Mouse (Mus musculus): ENCODE measurements around the gene Rpl6. TPM values are rescaled to one million over a fixed set of nuclear protein-coding genes. Genes with fewer than 3 reads are reported as not detected.

Gene Rpl6
- 2,022 and 2,082 TPM in 2 replicates for polyA plus RNA-seq (2011; ENCODE audit: insufficient read depth, insufficient read length, low read depth, missing spikeins)

DNA sequence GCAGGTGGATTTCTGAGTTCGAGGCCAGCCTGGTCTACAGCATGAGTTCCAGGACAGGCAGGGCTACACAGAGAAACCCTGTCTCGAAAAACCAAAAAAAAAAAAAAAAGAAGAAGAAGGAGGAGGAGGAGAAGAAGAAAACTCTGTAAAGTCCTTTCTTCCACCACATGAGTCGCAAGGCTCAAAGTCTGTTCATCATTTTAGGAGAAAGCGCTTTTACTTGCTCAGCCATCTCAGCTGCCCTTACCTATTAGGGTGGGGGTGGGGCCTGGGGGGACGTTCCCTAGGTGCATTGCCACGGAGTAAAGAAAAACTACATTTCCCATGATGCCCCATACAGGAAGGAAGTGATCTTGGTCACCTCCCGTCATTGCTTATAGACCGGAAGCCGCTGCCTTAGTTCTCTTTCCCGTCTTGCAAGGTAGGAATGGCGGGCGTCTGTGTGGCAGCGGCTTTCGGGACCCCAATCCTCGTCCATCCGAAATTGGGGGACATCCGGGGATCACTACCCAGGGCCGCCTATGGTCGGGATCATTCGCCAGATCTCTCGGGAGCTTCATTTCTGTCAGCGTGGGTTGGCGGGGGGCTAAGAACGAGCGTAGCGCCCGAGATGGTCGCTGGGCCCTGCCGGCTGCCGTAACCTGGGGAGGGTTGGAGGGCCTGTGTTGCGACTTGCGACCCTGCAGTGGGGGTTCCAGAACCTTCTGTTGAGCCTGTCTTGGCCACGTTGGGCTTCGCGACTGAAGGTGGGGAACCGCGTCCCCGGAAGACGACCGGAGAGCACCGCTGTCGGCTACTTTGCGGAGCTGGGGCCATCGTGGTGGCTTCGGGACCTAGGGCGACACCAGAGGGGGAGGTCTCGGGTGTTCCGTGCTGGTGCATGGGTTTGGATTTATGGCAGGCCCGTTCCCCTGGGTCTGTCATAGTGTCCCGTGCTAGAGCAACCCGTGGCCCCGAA lies at the start of gene Rpl6:
TSS of gene Rpl6 (plus strand) at position 350 of the 958 bp plus-strand sequence.
- peaks cover 44% of the 10 kb centered on the region for H3K36me3 ChIP-seq (ENCODE audit: control insufficient read depth, insufficient read depth, low read length, poor library complexity, severe bottlenecking)
- H3K27me3 ChIP-seq (ENCODE audit: control insufficient read depth, insufficient read depth, low read length, poor library complexity, severe bottlenecking): no peaks in the 10 kb centered on the region
- H3K9me3 ChIP-seq (replicated peaks; ENCODE audit: control insufficient read depth, insufficient read depth, low read length, poor library complexity, severe bottlenecking): no peaks in the 10 kb centered on the region
- H3K9ac ChIP-seq (ENCODE audit: low read depth, poor library complexity, severe bottlenecking): peak within 1 kb of the TSS; percentile 86
- peak within 1 kb of the TSS; percentile 8 for H3K27ac ChIP-seq (ENCODE audit: insufficient read depth, low read length)
- no peaks in the 10 kb centered on the region for H3K4me1 ChIP-seq (ENCODE audit: control insufficient read depth, insufficient read depth, low read length)
- TF ChIP-seq CTCF (IDR thresholded peaks at IDR 0.05; ENCODE audit: low read depth, low read length): no peak
- TF ChIP-seq EP300 (IDR thresholded peaks at IDR 0.05; ENCODE audit: insufficient read depth, low read depth, low read length): no peak
- TF ChIP-seq POLR2A (IDR thresholded peaks at IDR 0.05; ENCODE audit: insufficient read depth, low read length): peak; percentile 58
- peak within 1 kb of the TSS; percentile 91 for H3K4me3 ChIP-seq (ENCODE audit: low read depth, low read length)

DNA sequence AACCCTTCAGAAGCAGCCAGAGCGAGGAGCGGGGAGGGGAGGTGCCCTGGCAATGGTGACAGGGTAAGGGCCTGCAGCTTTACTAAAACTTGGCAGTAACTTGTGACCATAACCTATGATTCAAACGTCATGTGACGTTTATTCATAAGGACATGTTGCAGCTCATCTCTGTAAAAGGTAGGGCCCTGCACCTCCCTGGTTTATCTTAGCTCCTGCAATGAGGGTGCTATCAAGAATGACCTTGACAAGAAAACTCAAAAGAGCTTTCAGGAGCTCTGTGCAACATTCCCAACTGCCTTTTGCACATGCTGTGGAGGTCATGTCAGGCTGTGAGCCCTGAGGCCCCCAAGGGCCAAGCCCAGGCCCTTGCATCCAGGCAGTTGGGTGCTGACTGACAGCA lies 48.2 kb upstream of the Rpl6 start:
- peaks cover 15% of the 10 kb centered on the region for H3K36me3 ChIP-seq (ENCODE audit: control insufficient read depth, insufficient read depth, low read length, poor library complexity, severe bottlenecking)

DNA sequence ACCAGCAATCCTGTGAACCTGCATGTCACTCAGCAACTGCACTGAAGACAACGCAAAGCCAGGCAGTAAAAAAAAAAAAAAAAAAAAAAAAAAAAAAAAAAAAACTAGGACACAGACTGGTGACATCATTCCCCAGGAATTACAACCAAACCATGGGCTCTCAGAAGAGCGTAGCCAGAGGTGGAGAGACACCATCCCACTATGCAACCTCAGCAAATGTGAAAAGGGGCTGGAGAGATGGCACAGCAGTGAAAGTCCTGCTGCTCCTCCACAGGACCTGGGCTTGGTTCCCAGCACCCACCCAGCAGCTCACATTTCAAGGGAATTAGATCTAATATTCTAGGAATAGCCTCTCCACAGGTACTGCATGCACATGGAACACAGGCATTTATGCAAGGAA lies 47.3 kb upstream of the Rpl6 start:
- H3K4me1 ChIP-seq (ENCODE audit: control insufficient read depth, insufficient read depth, low read length): no peaks in the 10 kb centered on the region
- H3K9me3 ChIP-seq (replicated peaks; ENCODE audit: control insufficient read depth, insufficient read depth, low read length, poor library complexity, severe bottlenecking): no peaks in the 10 kb centered on the region
- no peak overlapping the region for H3K27ac ChIP-seq (ENCODE audit: insufficient read depth, low read length)
- TF ChIP-seq POLR2A (IDR thresholded peaks at IDR 0.05; ENCODE audit: insufficient read depth, low read length) (no peak), CTCF (IDR thresholded peaks at IDR 0.05; ENCODE audit: low read depth, low read length) (no peak), EP300 (IDR thresholded peaks at IDR 0.05; ENCODE audit: insufficient read depth, low read depth, low read length) (no peak)
- no peak overlapping the region for H3K4me3 ChIP-seq (ENCODE audit: low read depth, low read length)
- H3K9ac ChIP-seq (ENCODE audit: low read depth, poor library complexity, severe bottlenecking): no peak overlapping the region
- H3K36me3 ChIP-seq (ENCODE audit: control insufficient read depth, insufficient read depth, low read length, poor library complexity, severe bottlenecking): peaks cover 12% of the 10 kb centered on the region
- no peaks in the 10 kb centered on the region for H3K27me3 ChIP-seq (ENCODE audit: control insufficient read depth, insufficient read depth, low read length, poor library complexity, severe bottlenecking)

More for the DNA sequence above, 48.2 kb upstream of the Rpl6 start:
- Histone ChIP-seq H3K4me1 (ENCODE audit: control insufficient read depth, insufficient read depth, low read length) (no peaks in the 10 kb centered on the region), H3K4me3 (ENCODE audit: low read depth, low read length) (no peak overlapping the region), H3K27ac (ENCODE audit: insufficient read depth, low read length) (no peak overlapping the region), H3K27me3 (ENCODE audit: control insufficient read depth, insufficient read depth, low read length, poor library complexity, severe bottlenecking) (no peaks in the 10 kb centered on the region), H3K9me3 (replicated peaks; ENCODE audit: control insufficient read depth, insufficient read depth, low read length, poor library complexity, severe bottlenecking) (no peaks in the 10 kb centered on the region), H3K9ac (ENCODE audit: low read depth, poor library complexity, severe bottlenecking) (no peak overlapping the region)
- TF ChIP-seq CTCF (IDR thresholded peaks at IDR 0.05; ENCODE audit: low read depth, low read length): no peak
- no peak for TF ChIP-seq POLR2A (IDR thresholded peaks at IDR 0.05; ENCODE audit: insufficient read depth, low read length)
- no peak for TF ChIP-seq EP300 (IDR thresholded peaks at IDR 0.05; ENCODE audit: insufficient read depth, low read depth, low read length)

DNA sequence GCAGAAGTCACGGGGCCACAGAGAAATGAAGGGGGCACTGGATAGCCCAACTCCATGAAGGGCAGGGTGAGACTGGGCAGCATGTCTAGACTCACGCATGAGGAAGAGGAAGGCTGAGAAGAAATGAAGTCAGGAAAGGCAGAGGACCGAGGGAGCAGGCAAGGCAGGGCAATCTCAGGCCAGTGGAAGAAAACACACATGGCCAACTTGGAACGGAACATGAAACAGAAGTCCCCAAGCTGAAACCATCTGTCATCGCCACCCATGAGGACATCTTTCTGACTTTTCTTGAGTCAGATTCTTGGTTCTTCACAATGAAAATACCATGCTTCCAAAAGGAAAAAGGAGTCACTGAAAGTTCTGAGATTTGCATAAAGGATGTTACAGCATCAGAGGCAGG lies 46.8 kb upstream of the Rpl6 start:
- H3K36me3 ChIP-seq (ENCODE audit: control insufficient read depth, insufficient read depth, low read length, poor library complexity, severe bottlenecking): peaks cover 12% of the 10 kb centered on the region

DNA sequence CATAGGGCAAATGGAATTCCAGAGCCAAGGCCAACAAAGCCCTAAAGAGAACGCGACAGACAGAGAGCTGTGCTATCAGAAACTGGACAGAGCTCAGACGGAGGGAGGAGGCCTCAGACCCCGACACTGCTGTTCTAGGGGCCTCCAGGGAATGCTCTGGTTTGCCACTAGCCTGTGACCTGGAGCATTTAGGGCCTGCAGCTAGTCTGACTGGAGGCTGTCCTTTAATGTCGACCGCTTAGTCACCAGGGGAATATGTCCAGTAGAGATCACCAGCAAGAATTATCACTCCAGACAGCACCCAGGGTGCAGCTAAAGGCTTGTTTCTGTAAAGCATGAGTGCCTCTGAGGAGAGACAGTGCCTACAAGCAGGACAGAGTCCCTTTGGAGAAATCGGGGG lies 45.3 kb upstream of the Rpl6 start:
- no peak for TF ChIP-seq POLR2A (IDR thresholded peaks at IDR 0.05; ENCODE audit: insufficient read depth, low read length)
- TF ChIP-seq CTCF (IDR thresholded peaks at IDR 0.05; ENCODE audit: low read depth, low read length): no peak
- no peak for TF ChIP-seq EP300 (IDR thresholded peaks at IDR 0.05; ENCODE audit: insufficient read depth, low read depth, low read length)

More for the DNA sequence above, 46.8 kb upstream of the Rpl6 start:
- Histone ChIP-seq H3K4me1 (ENCODE audit: control insufficient read depth, insufficient read depth, low read length) (no peaks in the 10 kb centered on the region), H3K27ac (ENCODE audit: insufficient read depth, low read length) (no peak overlapping the region), H3K27me3 (ENCODE audit: control insufficient read depth, insufficient read depth, low read length, poor library complexity, severe bottlenecking) (no peaks in the 10 kb centered on the region), H3K9ac (ENCODE audit: low read depth, poor library complexity, severe bottlenecking) (no peak overlapping the region), H3K9me3 (replicated peaks; ENCODE audit: control insufficient read depth, insufficient read depth, low read length, poor library complexity, severe bottlenecking) (no peaks in the 10 kb centered on the region), H3K4me3 (ENCODE audit: low read depth, low read length) (no peak overlapping the region)
- TF ChIP-seq POLR2A (IDR thresholded peaks at IDR 0.05; ENCODE audit: insufficient read depth, low read length) (no peak), EP300 (IDR thresholded peaks at IDR 0.05; ENCODE audit: insufficient read depth, low read depth, low read length) (no peak), CTCF (IDR thresholded peaks at IDR 0.05; ENCODE audit: low read depth, low read length) (no peak)

DNA sequence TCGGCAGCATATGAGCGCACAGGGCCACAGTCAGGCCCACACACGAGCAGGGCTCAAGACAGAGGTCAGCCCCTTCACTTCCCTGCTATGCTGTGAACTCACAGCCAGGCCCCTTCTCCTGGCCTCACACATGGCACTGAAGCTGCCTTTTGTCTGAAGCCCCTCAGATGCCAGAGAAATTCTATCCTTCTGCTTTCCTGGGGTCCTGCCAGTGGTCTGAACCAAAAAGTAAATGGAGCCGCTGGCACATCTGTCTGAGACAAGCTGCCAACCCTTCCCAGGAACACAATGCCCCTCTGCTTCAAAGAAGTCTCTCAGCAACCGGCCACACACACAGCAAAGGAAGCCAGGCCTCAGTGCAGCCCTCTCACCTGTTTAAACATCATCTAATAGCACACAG lies 42.0 kb upstream of the Rpl6 start:
- no peaks in the 10 kb centered on the region for H3K9me3 ChIP-seq (replicated peaks; ENCODE audit: control insufficient read depth, insufficient read depth, low read length, poor library complexity, severe bottlenecking)
- no peaks in the 10 kb centered on the region for H3K27me3 ChIP-seq (ENCODE audit: control insufficient read depth, insufficient read depth, low read length, poor library complexity, severe bottlenecking)
- peaks cover 25% of the 10 kb centered on the region for H3K36me3 ChIP-seq (ENCODE audit: control insufficient read depth, insufficient read depth, low read length, poor library complexity, severe bottlenecking)
- no peak overlapping the region for H3K4me3 ChIP-seq (ENCODE audit: low read depth, low read length)
- TF ChIP-seq EP300 (IDR thresholded peaks at IDR 0.05; ENCODE audit: insufficient read depth, low read depth, low read length) (no peak), POLR2A (IDR thresholded peaks at IDR 0.05; ENCODE audit: insufficient read depth, low read length) (no peak), CTCF (IDR thresholded peaks at IDR 0.05; ENCODE audit: low read depth, low read length) (no peak)
- H3K27ac ChIP-seq (ENCODE audit: insufficient read depth, low read length): no peak overlapping the region
- no peaks in the 10 kb centered on the region for H3K4me1 ChIP-seq (ENCODE audit: control insufficient read depth, insufficient read depth, low read length)
- H3K9ac ChIP-seq (ENCODE audit: low read depth, poor library complexity, severe bottlenecking): no peak overlapping the region

More for the DNA sequence above, 45.3 kb upstream of the Rpl6 start:
- Histone ChIP-seq H3K4me3 (ENCODE audit: low read depth, low read length) (no peak overlapping the region), H3K9ac (ENCODE audit: low read depth, poor library complexity, severe bottlenecking) (no peak overlapping the region), H3K27ac (ENCODE audit: insufficient read depth, low read length) (no peak overlapping the region), H3K27me3 (ENCODE audit: control insufficient read depth, insufficient read depth, low read length, poor library complexity, severe bottlenecking) (no peaks in the 10 kb centered on the region), H3K36me3 (ENCODE audit: control insufficient read depth, insufficient read depth, low read length, poor library complexity, severe bottlenecking) (peaks cover 23% of the 10 kb centered on the region), H3K4me1 (ENCODE audit: control insufficient read depth, insufficient read depth, low read length) (no peaks in the 10 kb centered on the region), H3K9me3 (replicated peaks; ENCODE audit: control insufficient read depth, insufficient read depth, low read length, poor library complexity, severe bottlenecking) (no peaks in the 10 kb centered on the region)
